Comparison of ENCODE assay signal across 8 mouse cellular contexts in genomic region chrX:70475215-70475765, GRCm38 (mm10). TPM values are rescaled to one million over a fixed set of nuclear protein-coding genes. Genes with fewer than 3 reads are reported as not detected.
A peak's percentile ranks its signal among the peaks of the same experiment; 100 is the strongest.
DNase-seq lines count a peak whose midpoint lies in the region; ATAC-seq and TF ChIP-seq lines count a peak whose summit lies in the region.

No protein-coding gene starts in this region.

- no peaks in the 10 kb centered on the region for H3K27me3 ChIP-seq in stomach, embryonic 14.5 days (ENCODE audit: control insufficient read depth, insufficient read depth, low read length)
- H3K27me3 ChIP-seq in stomach, postnatal 0 days (ENCODE audit: control insufficient read depth, insufficient read depth, low read length): no peaks in the 10 kb centered on the region
- no peaks in the 10 kb centered on the region for H3K27me3 ChIP-seq in liver, embryonic 13.5 days

- no peak for ATAC-seq in stomach, embryonic 14.5 days (ENCODE audit: insufficient number of reproducible peaks, insufficient read depth, low FRiP score, low read depth)
- ATAC-seq in stomach, postnatal 0 days (ENCODE audit: low FRiP score, low TSS enrichment): no peak
- ATAC-seq in liver, embryonic 13.5 days (ENCODE audit: low read depth): no peak
- ATAC-seq in activated CD4-positive, CD25-positive, alpha-beta regulatory T cell, adult 4 months: no peak

- H3K4me3 ChIP-seq in gastrocnemius, adult 2 months: peak overlapping the region; percentile 86
- H3K4me3 ChIP-seq in stomach, embryonic 14.5 days (ENCODE audit: low read depth, low read length): 0 out of 2 replicates have a peak overlapping the region, but pooled peaks have one; percentile 47
- no peak overlapping the region for H3K4me3 ChIP-seq in stomach, postnatal 0 days (ENCODE audit: low read depth, low read length)
- no peak overlapping the region for H3K4me3 ChIP-seq in liver, embryonic 13.5 days (replicated peaks)

- peak overlapping the region; percentile 47; the same call in 1 of the 2 replicates for H3K4me2 ChIP-seq in stomach, embryonic 14.5 days (replicated peaks; ENCODE audit: low read depth, low read length)
- no peak overlapping the region; the same call in 1 of the 2 replicates for H3K4me2 ChIP-seq in stomach, postnatal 0 days (replicated peaks; ENCODE audit: low read depth)
- peak overlapping the region; percentile 66 for H3K4me2 ChIP-seq in liver, embryonic 13.5 days

- intact Hi-C loops in gastrocnemius, adult 2 months (cut with DNase I): no loop called here

- no peak for TF ChIP-seq CTCF in gastrocnemius, adult 2 months (IDR thresholded peaks at IDR 0.05)
- TF ChIP-seq CTCF in stomach, postnatal 0 days (IDR thresholded peaks at IDR 0.05; ENCODE audit: low read depth): no peak

- no peaks in the 10 kb centered on the region for H3K36me3 ChIP-seq in stomach, embryonic 14.5 days (ENCODE audit: control insufficient read depth, insufficient read depth, low read length)
- no peaks in the 10 kb centered on the region for H3K36me3 ChIP-seq in stomach, postnatal 0 days (ENCODE audit: control insufficient read depth, insufficient read depth, low read length)
- no peaks in the 10 kb centered on the region for H3K36me3 ChIP-seq in liver, embryonic 13.5 days

- H3K9me3 ChIP-seq in stomach, embryonic 14.5 days (ENCODE audit: control insufficient read depth, low read depth, low read length): no peaks in the 10 kb centered on the region
- no peaks in the 10 kb centered on the region for H3K9me3 ChIP-seq in stomach, postnatal 0 days (ENCODE audit: control insufficient read depth, low read length)
- no peaks in the 10 kb centered on the region for H3K9me3 ChIP-seq in liver, embryonic 13.5 days (replicated peaks)

- no peaks in the 10 kb centered on the region for H3K4me1 ChIP-seq in stomach, embryonic 14.5 days (ENCODE audit: control insufficient read depth, insufficient read depth, low read length)
- H3K4me1 ChIP-seq in stomach, postnatal 0 days (replicated peaks; ENCODE audit: control insufficient read depth, insufficient read depth): no peaks in the 10 kb centered on the region
- H3K4me1 ChIP-seq in liver, embryonic 13.5 days (replicated peaks): peaks cover 8% of the 10 kb centered on the region

- WGBS in stomach, embryonic 14.5 days: 81% methylated on average over 3 of the region's 3 CpGs
- WGBS in stomach, postnatal 0 days: 72% methylated on average over 3 of the region's 3 CpGs
- WGBS in liver, embryonic 13.5 days (ENCODE audit: insufficient replicate concordance): 48% methylated on average over 3 of the region's 3 CpGs

- no peak for DNase-seq in gastrocnemius, adult 2 months
- no peak for DNase-seq in gastrocnemius, postnatal 4 days (ENCODE audit: low spot score in 2 of 2)
- DNase-seq in stomach, postnatal 0 days (ENCODE audit: low spot score): no peak
- no peak for DNase-seq in liver, embryonic 13.5 days
- DNase-seq in kidney, postnatal 4 days: no peak
- DNase-seq in layer of hippocampus, adult 9-10 months (ENCODE audit: low spot score): no peak

- no peak for TF ChIP-seq EP300 in stomach, postnatal 0 days (optimal IDR thresholded peaks at IDR 0.05)

- no peak overlapping the region for H3K9ac ChIP-seq in stomach, embryonic 14.5 days (replicated peaks; ENCODE audit: low read depth, low read length)
- H3K9ac ChIP-seq in stomach, postnatal 0 days (ENCODE audit: low read length): no peak overlapping the region
- H3K9ac ChIP-seq in liver, embryonic 13.5 days: no peak overlapping the region

- H3K27ac ChIP-seq in gastrocnemius, adult 2 months: 0 out of 2 replicates have a peak overlapping the region, but pooled peaks have one; percentile 89
- H3K27ac ChIP-seq in stomach, embryonic 14.5 days (ENCODE audit: low read length): no peak overlapping the region
- H3K27ac ChIP-seq in stomach, postnatal 0 days (replicated peaks): no peak overlapping the region
- no peak overlapping the region for H3K27ac ChIP-seq in liver, embryonic 13.5 days

RNA-seq across cellular contexts. Expression of gene Tmem185a, which starts 1.7 kb away (rescaled TPM):
- total RNA-seq in gastrocnemius, adult 2 months (2021): 10 to 100 TPM; 37.3 to 41.6 TPM
- 10 to 100 TPM; 21.8 to 24.6 TPM for total RNA-seq in gastrocnemius, postnatal 4 days (2021)
- polyA plus RNA-seq in stomach, embryonic 14.5 days (2014; fragmentation: Nextera tagmentation; extraction: Ambion mirVana): 37.2 and 40.7 TPM in 2 replicates
- polyA plus RNA-seq in stomach, postnatal 0 days (2015; fragmentation: Nextera tagmentation; extraction: Ambion mirVana): 19.5 and 20.5 TPM in 2 replicates
- 14.4 and 17.0 TPM in 2 replicates for polyA plus RNA-seq in liver, embryonic 13.5 days (2015; fragmentation: Nextera tagmentation; extraction: Ambion mirVana)
- polyA plus RNA-seq in activated CD4-positive, CD25-positive, alpha-beta regulatory T cell, adult 4 months (2017; shearing (Covaris generic)): 10 to 100 TPM; 20.0 to 22.4 TPM

Comparison
In these comparisons a context has a peak if more than half of its experiments do, and no peak if none do; other contexts are left out.
1. H3K4me3 ChIP-seq: peak in gastrocnemius, adult 2 months (single experiment) and stomach, embryonic 14.5 days (single experiment); none in stomach, postnatal 0 days (single experiment) and liver, embryonic 13.5 days (single experiment).